Mouse (Mus musculus) CH12.LX (cell line): ENCODE measurements around the gene Nfx1. TPM values are rescaled to one million over a fixed set of nuclear protein-coding genes. Genes with fewer than 3 reads are reported as not detected.

ENCODE experiments used
- DNase-seq: peaks from one replicate; pipeline ENCODE4 v3.0.0-alpha.2; 2013; ENCODE audit errors: extremely low read depth
- H3K27ac ChIP-seq: 2 replicates; pipeline ENCODE4 v1.5.1; 2012; ENCODE audit warnings: low read depth, mild to moderate bottlenecking, control low read depth, moderate library complexity; ENCODE audit not compliant: insufficient read depth
- H3K27me3 ChIP-seq: replicated peaks from 2 replicates; pipeline ENCODE3; 2012; ENCODE audit warnings: inconsistent platforms
- H3K36me3 ChIP-seq, 2 experiments: replicated peaks in 1 of 2; 2 replicates each; pipeline versions ENCODE3 to v1.6.1; 2012; ENCODE audit warnings: inconsistent platforms in 1 of 2, low read length in 1 of 2, mild to moderate bottlenecking in 1 of 2, mixed read lengths in 1 of 2, moderate library complexity in 1 of 2; ENCODE audit not compliant: control insufficient read depth in 1 of 2, insufficient read depth in 1 of 2
- H3K4me1 ChIP-seq, 2 experiments: 2 replicates each; pipeline ENCODE4 v1.6.1; 2012; ENCODE audit warnings: inconsistent platforms in 1 of 2, moderate library complexity in 1 of 2; ENCODE audit not compliant: insufficient read depth in 2 of 2, control insufficient read depth in 1 of 2
- H3K4me2 ChIP-seq: 2 replicates; pipeline ENCODE4 v1.6.1; 2012; ENCODE audit warnings: low read depth, mild to moderate bottlenecking, control low read depth; ENCODE audit not compliant: poor library complexity, insufficient read depth, severe bottlenecking
- H3K4me3 ChIP-seq, 3 experiments: fragments of 150-350 bp in 1 of 3; sonication (generic) in 1 of 3; replicated peaks in 1 of 3; 2 replicates each; pipeline versions ENCODE3 to v1.5.1; 2011 to 2012; ENCODE audit warnings: low read depth in 2 of 3, low read length in 2 of 3, mild to moderate bottlenecking in 2 of 3, moderate library complexity in 2 of 3, control low read depth in 1 of 3, improper control_type of control experiment in 1 of 3, inconsistent platforms in 1 of 3, mixed read lengths in 1 of 3; ENCODE audit not compliant: poor library complexity in 1 of 3
- H3K79me2 ChIP-seq: replicated peaks from 2 replicates; pipeline ENCODE4 v1.6.1; 2012; ENCODE audit warnings: mild to moderate bottlenecking, moderate library complexity; ENCODE audit not compliant: control insufficient read depth, poor library complexity, insufficient read depth, severe bottlenecking; ENCODE audit errors: extremely low read depth
- H3K9ac ChIP-seq: 2 replicates; pipeline ENCODE4 v1.6.1; 2012; ENCODE audit warnings: low read depth, mild to moderate bottlenecking, control low read depth, moderate library complexity; ENCODE audit not compliant: insufficient read depth
- H3K9me3 ChIP-seq: replicated peaks from 2 replicates; pipeline ENCODE3; 2012; ENCODE audit warnings: low read length, inconsistent platforms, mixed read lengths
- BHLHE40 ChIP-seq: IDR thresholded peaks from 2 replicates; pipeline ENCODE4 v1.6.1; 2011; ENCODE audit warnings: mild to moderate bottlenecking, low read depth, low read length, improper control_type of control experiment
- ELF1 ChIP-seq: IDR thresholded peaks from 2 replicates; pipeline ENCODE4 v1.6.1; 2014; ENCODE audit warnings: low read depth, mild to moderate bottlenecking, inconsistent platforms, low read length, improper control_type of control experiment
- EP300 ChIP-seq: IDR thresholded peaks from 2 replicates; pipeline ENCODE4 v1.6.1; 2011; ENCODE audit warnings: low read length, improper control_type of control experiment
- GABPA ChIP-seq: IDR thresholded peaks from 2 replicates; pipeline ENCODE4 v1.6.1; 2012; ENCODE audit warnings: low read depth, low read length, improper control_type of control experiment, inconsistent platforms; ENCODE audit not compliant: insufficient replicate concordance
- IRF4 ChIP-seq: IDR thresholded peaks from 2 replicates; pipeline ENCODE4 v1.6.1; 2014; ENCODE audit warnings: low read depth, mild to moderate bottlenecking, inconsistent platforms, low read length, improper control_type of control experiment
- JUN ChIP-seq: IDR thresholded peaks from 2 replicates; pipeline ENCODE4 v1.6.1; 2011; ENCODE audit warnings: low read depth, mild to moderate bottlenecking, low read length, improper control_type of control experiment, moderate library complexity; ENCODE audit not compliant: insufficient read depth
- KAT2A ChIP-seq: IDR thresholded peaks from 2 replicates; pipeline ENCODE4 v1.6.1; 2012; ENCODE audit warnings: low read length, improper control_type of control experiment, inconsistent platforms; ENCODE audit not compliant: insufficient replicate concordance
- MAX ChIP-seq: IDR thresholded peaks from 2 replicates; pipeline ENCODE4 v1.6.1; 2011; ENCODE audit warnings: low read length, improper control_type of control experiment
- MEF2A ChIP-seq: IDR thresholded peaks from 2 replicates; pipeline ENCODE4 v1.6.1; 2014; ENCODE audit warnings: low read depth, mild to moderate bottlenecking, inconsistent platforms, low read length, improper control_type of control experiment, borderline replicate concordance
- NELFE ChIP-seq: IDR thresholded peaks from 2 replicates; pipeline ENCODE4 v1.6.1; 2011; ENCODE audit warnings: low read depth, low read length, improper control_type of control experiment
- RCOR1 ChIP-seq: conservative IDR thresholded peaks from 2 replicates; pipeline ENCODE4 v1.6.1; 2012; ENCODE audit warnings: low read depth, mild to moderate bottlenecking, inconsistent platforms, low read length, improper control_type of control experiment
- SIN3A ChIP-seq: IDR thresholded peaks from 2 replicates; pipeline ENCODE4 v1.6.1; 2012; ENCODE audit warnings: low read length, improper control_type of control experiment, inconsistent platforms
- SMC3 ChIP-seq: IDR thresholded peaks from 2 replicates; pipeline ENCODE4 v1.6.1; 2011; ENCODE audit warnings: low read depth, low read length, improper control_type of control experiment
- TBP ChIP-seq: conservative IDR thresholded peaks from 2 replicates; pipeline ENCODE4 v1.6.1; 2011; ENCODE audit warnings: low read depth, low read length, improper control_type of control experiment
- UBTF ChIP-seq: IDR thresholded peaks from 2 replicates; pipeline ENCODE4 v1.6.1; 2012; ENCODE audit warnings: low read depth, mild to moderate bottlenecking, inconsistent platforms, low read length, improper control_type of control experiment, moderate library complexity
- USF2 ChIP-seq: conservative IDR thresholded peaks from 2 replicates; pipeline ENCODE4 v1.6.1; 2011; ENCODE audit warnings: low read depth, low read length, improper control_type of control experiment
- ZKSCAN1 ChIP-seq: IDR thresholded peaks from 2 replicates; pipeline ENCODE4 v1.6.1; 2012; ENCODE audit warnings: low read depth, inconsistent platforms, low read length, improper control_type of control experiment, borderline replicate concordance
- ZMIZ1 ChIP-seq: IDR thresholded peaks from 2 replicates; pipeline ENCODE4 v1.6.1; 2012; ENCODE audit warnings: low read depth, mild to moderate bottlenecking, inconsistent platforms, low read length, improper control_type of control experiment
- ZNF384 ChIP-seq: IDR thresholded peaks from 2 replicates; pipeline ENCODE4 v1.6.1; 2012; ENCODE audit warnings: low read depth, low read length, improper control_type of control experiment, inconsistent platforms
- dilution Hi-C: fragments of 300-500 bp; cut with MboI; formaldehyde crosslinking; loops from 2 replicates; pipeline ENCODE4 v1.14.3; 2020; ENCODE audit warnings: low sequenced_read_pairs; ENCODE audit not compliant: extremely low pct_unique_long_range_greater_than_20kb, extremely low pct_ligation_motif_present
- in situ Hi-C: fragments of 300-500 bp; cut with MboI; formaldehyde crosslinking; loops from 3 replicates; pipeline ENCODE4 v1.14.3; 2019; ENCODE audit warnings: low sequenced_read_pairs, low pct_ligation_motif_present, low pct_unique_long_range_greater_than_20kb, mixed read lengths
- polyA plus RNA-seq: library from polyadenylated mRNA; unstranded; fragments of >175 nt; gene quantifications from 2 replicates; pipeline ENCODE4 v1.2.1, GENCODE M21; 2012; ENCODE audit warnings: low read depth; ENCODE audit not compliant: insufficient read length
- total RNA-seq, 2 experiments: library from RNA; depleted of rRNA; stranded (reverse); fragments of 300-350 nt in 1 of 2; fragments of >200 nt in 1 of 2; gene quantifications; 2 replicates each; pipeline ENCODE4 v1.2.3; 2012 to 2014

Gene Nfx1
- total and polyA plus RNA-seq, 3 experiments, result 55.5 to 89.8 (median 70.5) TPM

- Histone ChIP-seq H3K9me3 (no peaks in the 10 kb centered on the region), H3K27ac (no peak overlapping the region), H3K27me3 (peaks cover 16% of the 10 kb centered on the region), H3K4me2 (no peak overlapping the region), H3K4me3 (no peak overlapping the region), H3K4me1 (peaks cover 0 to 7% of the 10 kb centered on the region in 2 experiments; a peak in 3 of 4 replicates), H3K9ac (no peak overlapping the region), H3K79me2 (no peaks in the 10 kb centered on the region), H3K36me3 (no peaks in the 10 kb centered on the region)
- dilution Hi-C loops, result no loop called here
- no peak for TF ChIP-seq SIN3A
- TF ChIP-seq JUN, result no peak
- no peak for TF ChIP-seq MAX
- no peak for TF ChIP-seq ZNF384
- no peak for TF ChIP-seq SMC3
- no peak for TF ChIP-seq KAT2A
- DNase-seq, result no peak
- in situ Hi-C loops, result no loop called here
These were observed 81.1 kb downstream of the Nfx1 start for GRCm38 (mm10) chr4:41051781-41052180.

GRCm38 (mm10) chr4:41055111-41055510 lies 84.4 kb downstream of the Nfx1 start:
- no peak overlapping the region for H3K9ac ChIP-seq
- no peaks in the 10 kb centered on the region for H3K79me2 ChIP-seq
- H3K9me3 ChIP-seq, result no peaks in the 10 kb centered on the region
- H3K36me3 ChIP-seq, result no peaks in the 10 kb centered on the region
- no peak for DNase-seq
- dilution Hi-C loops, result no loop called here
- no peak overlapping the region for H3K4me3 ChIP-seq
- peaks cover 0 to 7% of the 10 kb centered on the region in 2 experiments; a peak in 3 of 4 replicates for H3K4me1 ChIP-seq
- no peak overlapping the region for H3K4me2 ChIP-seq
- TF ChIP-seq USF2, result no peak
- TF ChIP-seq GABPA, result no peak
- no peak for TF ChIP-seq TBP
- TF ChIP-seq ELF1, result no peak
- no peak for TF ChIP-seq MAX
- no peak for TF ChIP-seq EP300
- in situ Hi-C loops, result no loop called here
- H3K27me3 ChIP-seq, result peaks cover 1% of the 10 kb centered on the region
- H3K27ac ChIP-seq, result no peak overlapping the region

GRCm38 (mm10) chr4:41056253-41056652 lies 85.5 kb downstream of the Nfx1 start:
- no peak overlapping the region for H3K4me2 ChIP-seq
- no peak for TF ChIP-seq JUN
- no peak for TF ChIP-seq MEF2A
- no peak for TF ChIP-seq UBTF
- TF ChIP-seq NELFE, result no peak
- TF ChIP-seq ZMIZ1, result no peak
- no peak for TF ChIP-seq ZKSCAN1
- no peak for TF ChIP-seq IRF4
- no peak for TF ChIP-seq BHLHE40
- no peak for TF ChIP-seq ELF1
- TF ChIP-seq RCOR1, result no peak
- H3K9me3 ChIP-seq, result no peaks in the 10 kb centered on the region
- H3K4me1 ChIP-seq, result peaks cover 0 to 1% of the 10 kb centered on the region in 2 experiments; a peak in 2 of 4 replicates
- H3K27me3 ChIP-seq, result peaks cover 5% of the 10 kb centered on the region
- no peak overlapping the region for H3K9ac ChIP-seq
- H3K27ac ChIP-seq, result no peak overlapping the region
- no peaks in the 10 kb centered on the region for H3K36me3 ChIP-seq
- no peak for DNase-seq
- in situ Hi-C loops (no loop called here), dilution Hi-C loops (no loop called here)
- H3K79me2 ChIP-seq, result no peaks in the 10 kb centered on the region
- H3K4me3 ChIP-seq, result no peak overlapping the region
